Mouse (Mus musculus) CH12.LX (cell line): Measurements from ENCODE around the gene AC134908.4.

Experiments used
- CHD1 ChIP-seq: IDR thresholded peaks from 2 replicates; pipeline ENCODE4 v1.6.1; 2012; ENCODE audit warnings: low read depth, low read length, improper control_type of control experiment, inconsistent platforms
- CTCF ChIP-seq, 2 experiments: IDR thresholded peaks in 1 of 2; conservative IDR thresholded peaks in 1 of 2; 2 replicates each; pipeline ENCODE4 v1.5.1; 2011 to 2012; ENCODE audit warnings: low read depth in 2 of 2, low read length in 2 of 2, improper control_type of control experiment in 1 of 2, inconsistent platforms in 1 of 2, mild to moderate bottlenecking in 1 of 2, moderate library complexity in 1 of 2
- ELF1 ChIP-seq: IDR thresholded peaks from 2 replicates; pipeline ENCODE4 v1.6.1; 2014; ENCODE audit warnings: low read depth, mild to moderate bottlenecking, inconsistent platforms, low read length, improper control_type of control experiment
- EP300 ChIP-seq: IDR thresholded peaks from 2 replicates; pipeline ENCODE4 v1.6.1; 2011; ENCODE audit warnings: low read length, improper control_type of control experiment
- HCFC1 ChIP-seq: IDR thresholded peaks from 2 replicates; pipeline ENCODE4 v1.6.1; 2012; ENCODE audit warnings: low read depth, mild to moderate bottlenecking, inconsistent platforms, low read length, improper control_type of control experiment
- JUND ChIP-seq: conservative IDR thresholded peaks from 2 replicates; pipeline ENCODE4 v1.6.1; 2011; ENCODE audit warnings: low read depth, low read length, improper control_type of control experiment
- MAX ChIP-seq: IDR thresholded peaks from 2 replicates; pipeline ENCODE4 v1.6.1; 2011; ENCODE audit warnings: low read length, improper control_type of control experiment
- MEF2A ChIP-seq: IDR thresholded peaks from 2 replicates; pipeline ENCODE4 v1.6.1; 2014; ENCODE audit warnings: low read depth, mild to moderate bottlenecking, inconsistent platforms, low read length, improper control_type of control experiment, borderline replicate concordance
- NRF1 ChIP-seq: IDR thresholded peaks from 2 replicates; pipeline ENCODE4 v1.6.1; 2014; ENCODE audit warnings: low read depth, mild to moderate bottlenecking, inconsistent platforms, low read length, improper control_type of control experiment, moderate library complexity
- POLR2A ChIP-seq: IDR thresholded peaks from 2 replicates; pipeline ENCODE4 v1.6.1; 2011; ENCODE audit warnings: low read depth, mild to moderate bottlenecking, improper control_type of control experiment, low read length
- ZNF384 ChIP-seq: IDR thresholded peaks from 2 replicates; pipeline ENCODE4 v1.6.1; 2012; ENCODE audit warnings: low read depth, low read length, improper control_type of control experiment, inconsistent platforms

GRCm38 (mm10) chr17:25831451-25832281 lies 36.2 kb upstream of the AC134908.4 start:
- no peak for TF ChIP-seq CTCF (conservative IDR thresholded peaks at IDR 0.05 in 1 of 2, IDR thresholded peaks at IDR 0.05 in 1 of 2; ENCODE audit: low read depth in 2 of 2, low read length in 2 of 2)
- TF ChIP-seq EP300, result no peak
- no peak for TF ChIP-seq MAX
- no peak for TF ChIP-seq POLR2A
- TF ChIP-seq CHD1, result no peak
- TF ChIP-seq JUND, result no peak
- TF ChIP-seq HCFC1, result no peak
- TF ChIP-seq ELF1, result no peak
- TF ChIP-seq ZNF384, result no peak
- no peak for TF ChIP-seq NRF1
- no peak for TF ChIP-seq MEF2A
